In the genomic region with DNA sequence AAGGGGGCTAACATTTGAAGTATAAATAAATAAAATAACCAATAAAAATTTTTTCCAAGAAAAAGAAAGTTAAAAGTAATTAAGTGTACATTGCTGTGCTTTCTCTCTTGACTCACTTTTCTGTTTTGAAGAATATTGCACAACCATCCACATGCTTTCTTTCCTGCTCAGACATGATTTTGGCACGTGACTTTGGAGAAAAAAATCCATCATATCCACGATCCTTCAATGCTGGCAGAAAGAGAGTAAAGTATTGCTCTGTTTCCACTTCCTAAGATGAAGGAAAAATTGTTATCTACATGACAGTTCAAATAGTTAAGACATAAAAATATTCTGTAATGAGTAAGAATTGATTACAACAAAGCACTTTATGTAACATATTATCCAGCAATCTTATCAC, we compare ENCODE assay signal across 10 mouse cellular contexts.
"Had no signal": no experiment of that assay in that cellular context is flagged by ENCODE, and none has a peak within 500 bp of the region (broad histone marks: within the 10 kb centered on the region; RNA-seq: fewer than 3 reads in every experiment).

No protein-coding gene starts in this region.

- DNase-seq: kidney, adult 18-20 months; kidney, postnatal 10 days; kidney, postnatal 4 days; left cerebral cortex, postnatal 4 days; lung, postnatal 4 days; midbrain, embryonic 14.5 days; right cerebral cortex, postnatal 4 days; spleen, adult 18-20 months; thymus, adult 18-20 months; thymus, postnatal 14 days had no signal
